Mouse (Mus musculus) cerebellum, adult 2 months (tissue): Measurements from ENCODE around the gene Gm9745. TPM values are rescaled to one million over a fixed set of nuclear protein-coding genes. Genes with fewer than 3 reads are reported as not detected.
"Not testable (repeated sequence)": the region's sequence is repeated elsewhere in the genome, so short reads cannot be mapped to it uniquely, and the experiment has no call there.

Experiments used
- DNase-seq, 2 experiments: peaks; one replicate each; pipeline ENCODE4 v3.0.0; 2021
- H3K27ac ChIP-seq: fragments of 200-500 bp; 2 replicates; pipeline ENCODE4 v1.5.1; 2012; ENCODE audit warnings: low read length, control low read depth, inconsistent platforms; ENCODE audit not compliant: insufficient read depth
- H3K27me3 ChIP-seq: fragments of 200-500 bp; 2 replicates; pipeline ENCODE4 v1.6.1; 2012; ENCODE audit warnings: inconsistent platforms, mild to moderate bottlenecking, low read length, moderate library complexity; ENCODE audit not compliant: control insufficient read depth, insufficient read depth
- H3K4me1 ChIP-seq: fragments of 200-500 bp; 2 replicates; pipeline ENCODE4 v1.6.1; 2011; ENCODE audit warnings: low read length; ENCODE audit not compliant: control insufficient read depth, insufficient read depth
- H3K4me3 ChIP-seq: fragments of 200-500 bp; replicated peaks from 2 replicates; pipeline ENCODE3; 2011; ENCODE audit warnings: mild to moderate bottlenecking, low read depth, low read length, control low read depth; ENCODE audit not compliant: insufficient read depth
- CTCF ChIP-seq: fragments of 200-500 bp; IDR thresholded peaks from 2 replicates; pipeline ENCODE4 v1.5.1; 2011; ENCODE audit warnings: low read depth, mild to moderate bottlenecking, control low read depth, low read length, moderate library complexity, borderline replicate concordance; ENCODE audit not compliant: insufficient read depth
- POLR2A ChIP-seq: fragments of 200-500 bp; IDR thresholded peaks from 2 replicates; pipeline ENCODE4 v1.6.1; 2011; ENCODE audit warnings: low read length, control low read depth, borderline replicate concordance; ENCODE audit not compliant: insufficient read depth
- WGBS: fragments of 180-500 bp; shearing (Covaris S2); methylation state at CpG from one replicate; pipeline ENCODE4 v1.1.7; 2018; 5-methylcytosine and 5-hydroxymethylcytosine counted together
- polyA plus RNA-seq: library from polyadenylated mRNA; depleted of rRNA; stranded (reverse); fragments of >200 nt; gene quantifications from 2 replicates; pipeline ENCODE4 v1.2.3, GENCODE M21; 2012

Gm9745 gene
- polyA plus RNA-seq, 1 experiment = not detected

DNA sequence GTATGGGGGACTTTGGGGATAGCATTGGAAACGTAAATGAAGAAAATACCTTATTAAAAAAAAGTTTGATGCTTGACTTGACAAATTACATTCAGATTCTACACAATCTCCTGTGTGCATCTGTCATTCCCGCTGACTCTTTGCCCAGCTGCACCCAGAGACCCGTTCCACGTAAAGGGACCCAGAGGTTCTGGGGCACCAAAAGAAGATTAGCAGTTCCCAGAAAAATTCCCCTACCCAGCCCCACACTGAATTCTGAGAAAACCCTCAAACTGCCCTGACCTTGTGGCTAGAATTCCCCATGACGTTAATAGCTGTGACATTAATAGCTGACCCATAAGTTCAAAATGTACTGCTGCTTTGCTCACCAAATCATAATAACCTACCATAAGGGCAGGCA, 17.2 kb upstream of the Gm9745 start:
- no peaks in the 10 kb centered on the region for H3K27me3 ChIP-seq
- H3K4me1 ChIP-seq = no peaks in the 10 kb centered on the region
- DNase-seq = no peak
- no peak overlapping the region for H3K4me3 ChIP-seq
- WGBS = 92% methylated on average over 5 of the region's 5 CpGs
- H3K27ac ChIP-seq = no peak overlapping the region
- TF ChIP-seq CTCF = no peak
- no peak for TF ChIP-seq POLR2A

GRCm38 (mm10) chr13:8962266-8962665, 14.2 kb upstream of the Gm9745 start:
- H3K27ac ChIP-seq, H3K4me3 ChIP-seq, H3K27me3 ChIP-seq, H3K4me1 ChIP-seq, DNase-seq: not testable (repeated sequence)
- WGBS = 39% methylated on average over 5 of the region's 5 CpGs

- H3K27me3 ChIP-seq, DNase-seq, H3K4me3 ChIP-seq, H3K27ac ChIP-seq, H3K4me1 ChIP-seq: not testable (repeated sequence)
- 72% methylated on average over 3 of the region's 3 CpGs for WGBS
Measured at GRCm38 (mm10) chr13:8961128-8961888, 13.3 kb upstream of the Gm9745 start.

DNA sequence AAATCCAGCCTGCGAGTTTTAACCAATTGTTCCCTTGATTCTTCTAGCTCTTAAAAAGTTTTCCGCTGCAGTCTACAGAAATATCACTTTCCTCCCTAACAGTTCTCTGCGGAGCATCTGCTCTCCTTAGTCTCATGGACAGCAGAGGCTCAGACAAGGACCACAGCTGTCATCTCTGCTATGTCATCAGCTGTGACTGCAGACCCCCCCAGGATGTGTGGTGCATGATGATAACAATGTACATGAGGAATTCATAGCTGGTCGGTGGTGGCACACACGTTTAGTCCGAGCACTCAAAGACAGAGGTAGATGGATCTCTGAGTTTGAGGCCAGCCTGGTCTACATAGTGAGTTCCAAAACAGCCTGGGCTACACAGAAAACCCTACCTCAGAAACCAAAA, 11.5 kb upstream of the Gm9745 start:
- DNase-seq, H3K4me1 ChIP-seq, H3K27me3 ChIP-seq, H3K4me3 ChIP-seq, H3K27ac ChIP-seq: not testable (repeated sequence)
- WGBS = 86% methylated on average over 6 of the region's 6 CpGs

DNA sequence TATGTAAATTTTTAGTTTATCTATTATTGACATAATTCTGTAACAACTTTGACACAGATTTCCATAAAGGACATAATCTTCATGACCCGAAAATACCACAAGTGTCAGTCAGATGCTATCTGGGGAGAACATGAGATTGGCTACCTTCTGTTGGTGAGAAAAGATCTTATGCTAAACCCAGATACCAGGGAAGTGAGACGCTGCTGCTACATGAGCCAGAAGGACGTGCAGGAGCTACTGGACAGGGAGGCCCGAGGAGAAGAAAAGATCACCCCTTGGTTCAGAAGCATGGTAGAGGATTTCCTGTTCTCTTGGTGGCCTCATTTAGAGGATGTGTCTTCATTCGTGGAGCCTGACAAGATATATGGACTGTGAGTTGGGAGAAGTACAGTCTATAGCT, 11.0 kb upstream of the Gm9745 start:
- 80% methylated on average over 1 of the region's 5 CpGs for WGBS
- DNase-seq, H3K4me1 ChIP-seq: not testable (repeated sequence)

GRCm38 (mm10) chr13:8956873-8957272, 8.8 kb upstream of the Gm9745 start:
- H3K4me3 ChIP-seq, H3K4me1 ChIP-seq, DNase-seq, H3K27ac ChIP-seq, H3K27me3 ChIP-seq: not testable (repeated sequence)
- WGBS = no CpG with 5 or more reads among the region's 5 CpGs

More for the DNA sequence above, 11.0 kb upstream of the Gm9745 start:
- H3K27ac ChIP-seq, H3K4me3 ChIP-seq, H3K27me3 ChIP-seq: not testable (repeated sequence)

DNA sequence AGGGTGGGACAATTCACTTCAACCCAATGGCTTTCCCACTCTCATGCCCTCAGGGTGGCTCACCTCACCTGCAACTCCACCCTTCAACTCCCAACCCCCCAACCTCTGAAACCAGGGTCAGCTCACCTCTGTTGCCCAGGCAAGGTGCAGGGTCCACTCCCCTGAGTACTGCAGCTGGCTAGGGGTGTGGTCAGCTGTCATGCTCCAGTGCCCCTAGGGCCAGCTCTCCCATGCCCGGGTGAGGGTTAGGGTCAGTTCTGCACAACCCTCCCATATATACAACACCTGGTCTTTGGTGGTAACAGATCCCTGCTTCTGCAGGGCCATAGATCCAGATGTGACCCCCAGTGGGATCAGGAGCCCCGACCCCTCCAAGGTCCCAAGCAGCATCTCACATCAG, 7.1 kb upstream of the Gm9745 start:
- H3K4me1 ChIP-seq, H3K27ac ChIP-seq, H3K27me3 ChIP-seq, DNase-seq, H3K4me3 ChIP-seq: not testable (repeated sequence)
- WGBS = 80% methylated on average over 2 of the region's 2 CpGs

DNA sequence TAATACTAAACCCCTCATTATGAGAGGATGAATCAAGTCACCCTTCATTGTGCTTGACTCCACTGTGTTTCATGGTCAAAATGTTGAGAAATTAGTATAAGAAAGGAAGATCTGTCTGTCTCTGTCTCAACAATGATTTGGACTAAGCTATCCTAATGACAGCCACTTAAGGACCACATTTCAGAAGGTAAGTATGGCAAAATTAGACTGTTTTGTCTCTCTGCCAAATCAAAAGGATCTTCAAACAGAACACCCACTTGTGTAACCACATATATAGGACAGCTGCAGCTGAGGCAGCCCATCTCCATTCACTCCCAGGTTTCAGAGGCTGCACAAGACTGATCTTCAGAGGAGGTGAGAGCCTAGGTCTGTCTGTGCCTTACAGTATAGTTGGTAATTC, 4.5 kb upstream of the Gm9745 start, which contains the start of gene Idi2:
TSS of gene Idi2 (plus strand) at position 301 of the 400 bp plus-strand sequence.
- H3K4me3 ChIP-seq, DNase-seq, H3K4me1 ChIP-seq, H3K27me3 ChIP-seq, H3K27ac ChIP-seq: not testable (repeated sequence)

DNA sequence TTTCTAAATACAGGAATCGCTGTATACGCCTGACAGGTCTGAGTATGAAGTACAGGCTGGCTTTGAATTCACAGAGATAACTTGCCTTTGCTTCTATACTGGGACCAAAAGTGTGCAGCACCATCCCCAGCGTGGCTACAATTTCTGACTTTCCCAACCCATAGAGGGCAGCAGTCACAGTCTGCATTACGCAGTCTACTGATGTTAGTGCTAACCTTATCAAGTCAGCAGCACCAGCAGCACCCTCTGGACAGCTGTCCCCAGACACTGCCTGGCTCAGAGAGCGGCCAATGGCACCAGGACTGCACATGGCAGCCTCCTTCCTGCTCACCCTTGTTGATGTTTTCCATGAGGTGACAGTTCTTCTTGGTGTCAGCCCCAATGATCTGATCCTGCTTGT, 4.2 kb downstream of the Gm9745 start:
- H3K4me3 ChIP-seq, H3K27me3 ChIP-seq, DNase-seq, H3K27ac ChIP-seq, H3K4me1 ChIP-seq: not testable (repeated sequence)
- WGBS = no CpG with 5 or more reads among the region's 5 CpGs

GRCm38 (mm10) chr13:8941701-8942100, 6.3 kb downstream of the Gm9745 start:
- H3K4me1 ChIP-seq, H3K27me3 ChIP-seq, DNase-seq, H3K27ac ChIP-seq, H3K4me3 ChIP-seq: not testable (repeated sequence)
- 70% methylated on average over 1 of the region's 5 CpGs for WGBS

DNA sequence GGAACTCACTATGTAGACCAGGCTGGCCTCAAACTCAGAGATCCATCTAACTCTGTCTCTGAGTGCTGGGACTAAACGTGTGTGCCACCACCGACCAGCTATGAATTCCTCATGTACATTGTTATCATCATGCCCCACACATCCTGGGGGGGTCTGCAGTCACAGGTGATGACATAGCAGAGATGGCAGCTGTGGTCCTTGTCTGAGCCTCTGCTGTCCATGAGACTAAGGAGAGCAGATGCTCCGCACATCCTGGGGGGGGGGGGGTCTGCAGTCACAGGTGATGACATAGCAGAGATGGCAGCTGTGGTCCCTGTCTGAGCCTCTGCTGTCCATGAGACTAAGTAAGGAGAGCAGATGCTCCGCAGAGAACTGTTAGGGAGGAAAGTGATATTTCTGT, 6.9 kb downstream of the Gm9745 start:
- WGBS = 89% methylated on average over 4 of the region's 4 CpGs
- H3K4me1 ChIP-seq, DNase-seq: not testable (repeated sequence)

DNA sequence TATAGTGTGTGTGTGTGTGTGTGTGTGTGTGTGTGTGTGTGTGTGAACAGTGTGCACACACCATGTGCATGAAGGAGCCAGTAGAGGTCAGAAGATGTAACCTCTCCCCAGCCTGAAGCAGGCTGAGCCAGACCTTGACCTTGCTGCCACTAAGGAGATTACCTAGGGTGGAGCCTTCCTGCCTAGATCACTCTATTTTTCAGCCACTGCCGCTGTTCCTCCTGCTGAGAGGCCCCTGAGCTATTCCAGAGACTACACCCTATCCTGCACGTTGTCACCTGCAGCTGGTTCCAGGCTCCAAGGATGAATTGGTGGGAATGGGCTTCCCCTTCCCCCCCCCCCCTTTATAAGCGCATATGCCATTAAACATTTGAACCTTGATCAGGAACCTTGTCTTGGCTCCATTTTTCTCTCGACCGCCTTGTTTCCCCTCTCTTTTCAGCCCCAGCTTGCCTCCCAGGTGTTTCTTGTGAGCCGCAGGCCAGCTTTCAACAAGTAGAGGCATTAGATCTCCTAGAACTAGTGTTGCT, 10.4 kb downstream of the Gm9745 start:
- not testable (repeated sequence) for DNase-seq, H3K4me3 ChIP-seq, H3K4me1 ChIP-seq, H3K27me3 ChIP-seq, H3K27ac ChIP-seq
- WGBS = 80% methylated on average over 6 of the region's 6 CpGs

More for the DNA sequence above, 6.9 kb downstream of the Gm9745 start:
- not testable (repeated sequence) for H3K27me3 ChIP-seq, H3K27ac ChIP-seq, H3K4me3 ChIP-seq
